Comparison of ENCODE assay signal across 18 mouse cellular contexts in the genomic region with DNA sequence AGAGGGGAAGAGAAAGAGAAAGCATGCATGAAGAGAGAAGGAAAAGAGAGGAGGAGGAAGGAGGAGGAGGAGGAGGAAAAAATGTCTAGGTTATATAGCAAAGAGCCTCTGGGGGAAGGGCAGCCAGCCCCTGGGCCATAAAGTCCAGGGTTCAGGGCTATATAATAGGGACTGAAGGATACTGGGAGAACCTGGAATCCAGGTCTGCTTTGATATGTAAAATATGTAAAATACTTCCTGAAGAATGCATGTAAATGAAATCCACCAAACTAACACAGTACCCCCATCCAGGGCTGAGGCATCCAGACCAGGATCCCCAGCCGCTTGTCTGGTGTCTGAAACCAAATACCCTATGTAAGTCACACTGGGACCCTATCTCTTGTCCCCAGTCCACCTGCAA.
"Had no signal": no experiment of that assay in that cellular context is flagged by ENCODE, and none has a peak within 500 bp of the region (broad histone marks: within the 10 kb centered on the region; RNA-seq: fewer than 3 reads in every experiment).

No protein-coding gene starts in this region.

- H3K9me3 ChIP-seq: midbrain, embryonic 13.5 days; midbrain, embryonic 15.5 days; neural tube, embryonic 13.5 days; neural tube, embryonic 15.5 days had no signal

- DNase-seq: lung, adult 18-20 months; lung, embryonic 14.5 days; lung, postnatal 10 days; lung, postnatal 4 days; retina, postnatal 1 day; right cerebral cortex, adult 18-20 months; right cerebral cortex, postnatal 25 days; right cerebral cortex, postnatal 4 days; spleen, adult 18-20 months; thymus, adult 18-20 months; thymus, postnatal 14 days; thymus, postnatal 36 days had no signal

- H3K36me3 ChIP-seq: midbrain, embryonic 13.5 days; midbrain, embryonic 15.5 days; neural tube, embryonic 13.5 days; neural tube, embryonic 15.5 days had no signal

- ATAC-seq: midbrain, embryonic 13.5 days; midbrain, embryonic 15.5 days had no signal

- H3K4me3 ChIP-seq: midbrain, embryonic 13.5 days; midbrain, embryonic 15.5 days; myocyte; neural tube, embryonic 13.5 days; neural tube, embryonic 15.5 days had no signal

- H3K27me3 ChIP-seq: midbrain, embryonic 13.5 days; midbrain, embryonic 15.5 days; neural tube, embryonic 13.5 days; neural tube, embryonic 15.5 days had no signal

- H3K9ac ChIP-seq: lung, embryonic 14.5 days; midbrain, embryonic 13.5 days; midbrain, embryonic 15.5 days; neural tube, embryonic 13.5 days; neural tube, embryonic 15.5 days had no signal

- H3K4me1 ChIP-seq: midbrain, embryonic 15.5 days had no signal

- H3K27ac ChIP-seq: midbrain, embryonic 13.5 days; midbrain, embryonic 15.5 days; neural tube, embryonic 13.5 days; neural tube, embryonic 15.5 days had no signal

- H3K4me2 ChIP-seq: lung, embryonic 14.5 days; midbrain, embryonic 11.5 days; midbrain, embryonic 13.5 days; midbrain, embryonic 15.5 days; neural tube, embryonic 13.5 days; neural tube, embryonic 15.5 days had no signal
